18 mouse cellular contexts compared by ENCODE assay signal in genomic region chr1:185030565-185030964, GRCm38 (mm10). TPM values are rescaled to one million over a fixed set of nuclear protein-coding genes. Genes with fewer than 3 reads are reported as not detected.
"Had no signal": no experiment of that assay in that cellular context is flagged by ENCODE, and none has a peak within 500 bp of the region (broad histone marks: within the 10 kb centered on the region; RNA-seq: fewer than 3 reads in every experiment).

No protein-coding gene starts in this region.

- DNase-seq: lung, adult 18-20 months; lung, embryonic 14.5 days; lung, postnatal 10 days; lung, postnatal 4 days; midbrain, embryonic 14.5 days; retina, postnatal 1 day; right cerebral cortex, adult 18-20 months; right cerebral cortex, postnatal 14 days; thymus, adult 2 months; thymus, postnatal 25 days; thymus, postnatal 4 days had no signal

- H3K27me3 ChIP-seq: midbrain, embryonic 12.5 days; stomach, embryonic 15.5 days had no signal

- H3K4me3 ChIP-seq: myocyte; stomach, embryonic 15.5 days had no signal

- H3K4me1 ChIP-seq: midbrain, embryonic 12.5 days; stomach, embryonic 15.5 days had no signal

- H3K9me3 ChIP-seq: midbrain, embryonic 10.5 days; midbrain, embryonic 12.5 days; stomach, embryonic 15.5 days had no signal

- H3K9ac ChIP-seq: lung, embryonic 14.5 days; midbrain, embryonic 12.5 days; stomach, embryonic 15.5 days had no signal

- H3K36me3 ChIP-seq: midbrain, embryonic 10.5 days; midbrain, embryonic 12.5 days; stomach, embryonic 15.5 days had no signal

- H3K27ac ChIP-seq: midbrain, embryonic 10.5 days; midbrain, embryonic 12.5 days; stomach, embryonic 15.5 days; stomach, postnatal 0 days had no signal

- ATAC-seq: midbrain, embryonic 16.5 days had no signal

RNA-seq across cellular contexts. Expression of gene Mark1, which starts 31.2 kb away (rescaled TPM):
- total RNA-seq: megakaryocyte-erythroid progenitor cell, adult 5-6 weeks had no signal
- polyA plus RNA-seq: myocyte had no signal
